25 mouse cellular contexts compared by ENCODE assay signal in the genomic region with DNA sequence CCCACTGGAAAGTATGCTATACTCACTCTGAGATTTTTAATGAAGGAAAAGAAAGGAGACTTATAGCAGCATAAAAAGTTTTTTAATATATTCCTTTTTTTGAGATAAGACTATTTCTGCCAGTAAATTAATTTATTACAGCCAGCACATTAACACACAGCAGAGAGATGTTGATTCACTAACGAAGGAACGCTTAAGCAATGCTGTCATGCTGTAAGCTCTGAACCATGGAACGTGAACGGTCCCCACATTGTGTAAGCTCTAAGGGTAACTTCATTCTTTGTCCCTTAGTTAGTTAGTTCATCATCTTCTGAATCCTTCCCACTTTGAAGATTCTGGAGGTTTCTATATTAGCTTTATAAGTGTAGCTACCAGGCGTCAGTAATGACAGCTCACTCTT.
DNase-seq lines count a peak whose midpoint lies in the region; ATAC-seq and TF ChIP-seq lines count a peak whose summit lies in the region.
"Had no signal": no experiment of that assay in that cellular context is flagged by ENCODE, and none has a peak within 500 bp of the region (broad histone marks: within the 10 kb centered on the region; RNA-seq: fewer than 3 reads in every experiment).

No protein-coding gene starts in this region.

- H3K4me3 ChIP-seq in forebrain, postnatal 0 days (ENCODE audit: low read depth, low read length) = no peak overlapping the region
- no peak overlapping the region for H3K4me3 ChIP-seq in forebrain, embryonic 12.5 days (replicated peaks)
- H3K4me3 ChIP-seq in hindbrain, postnatal 0 days (ENCODE audit: low read length) = no peak overlapping the region
- H3K4me3 ChIP-seq in hindbrain, embryonic 12.5 days = no peak overlapping the region
- H3K4me3 ChIP-seq in midbrain, embryonic 16.5 days (ENCODE audit: low read depth, low read length) = no peak overlapping the region
- H3K4me3 ChIP-seq in midbrain, embryonic 13.5 days (replicated peaks) = no peak overlapping the region
- H3K4me3 ChIP-seq: embryonic facial prominence, embryonic 10.5 days; embryonic facial prominence, embryonic 13.5 days; erythroblast, embryonic 14.5 days; heart, embryonic 12.5 days; heart, embryonic 15.5 days; hindbrain, embryonic 10.5 days; intestine, embryonic 15.5 days had no signal

- H3K4me1 ChIP-seq in forebrain, postnatal 0 days (ENCODE audit: insufficient read depth) = no peaks in the 10 kb centered on the region
- peaks cover 12% of the 10 kb centered on the region for H3K4me1 ChIP-seq in forebrain, embryonic 12.5 days
- H3K4me1 ChIP-seq in hindbrain, postnatal 0 days (ENCODE audit: insufficient read depth, low read length) = no peaks in the 10 kb centered on the region
- 0 out of 2 replicates have a peak, but pooled peaks cover 11% of the 10 kb centered on the region for H3K4me1 ChIP-seq in hindbrain, embryonic 12.5 days
- peaks cover 8% of the 10 kb centered on the region; the same call in 1 of the 2 replicates for H3K4me1 ChIP-seq in midbrain, embryonic 16.5 days (ENCODE audit: control insufficient read depth, insufficient read depth, low read length)
- H3K4me1 ChIP-seq in midbrain, embryonic 13.5 days (replicated peaks) = peaks cover 18% of the 10 kb centered on the region
- H3K4me1 ChIP-seq: embryonic facial prominence, embryonic 10.5 days; embryonic facial prominence, embryonic 13.5 days; heart, embryonic 12.5 days; heart, embryonic 15.5 days; intestine, embryonic 15.5 days had no signal

- peak; percentile 45; the same call in 1 of the 2 replicates for ATAC-seq in forebrain, postnatal 0 days
- no peak for ATAC-seq in forebrain, embryonic 12.5 days (ENCODE audit: low FRiP score)
- ATAC-seq in hindbrain, postnatal 0 days = no peak
- ATAC-seq in hindbrain, embryonic 12.5 days (ENCODE audit: low FRiP score) = no peak
- 0 out of 2 replicates have a peak, but pooled peaks have one; percentile 19 for ATAC-seq in midbrain, embryonic 16.5 days
- ATAC-seq in midbrain, embryonic 13.5 days = no peak
- ATAC-seq: CD4-positive, CD25-positive, alpha-beta regulatory T cell, adult 4 months; intestine, embryonic 15.5 days had no signal

- no peak overlapping the region for H3K9ac ChIP-seq in forebrain, postnatal 0 days
- no peak overlapping the region for H3K9ac ChIP-seq in forebrain, embryonic 12.5 days
- H3K9ac ChIP-seq in hindbrain, postnatal 0 days (replicated peaks; ENCODE audit: low read length) = no peak overlapping the region
- H3K9ac ChIP-seq in hindbrain, embryonic 12.5 days = no peak overlapping the region
- no peak overlapping the region for H3K9ac ChIP-seq in midbrain, embryonic 16.5 days (ENCODE audit: low read depth, low read length)
- H3K9ac ChIP-seq in midbrain, embryonic 13.5 days (replicated peaks) = no peak overlapping the region
- H3K9ac ChIP-seq: embryonic facial prominence, embryonic 13.5 days; heart, embryonic 12.5 days; heart, embryonic 15.5 days; intestine, embryonic 15.5 days had no signal

- H3K27me3 ChIP-seq in forebrain, postnatal 0 days (ENCODE audit: insufficient read depth, low read length) = no peaks in the 10 kb centered on the region
- no peaks in the 10 kb centered on the region for H3K27me3 ChIP-seq in forebrain, embryonic 12.5 days
- no peaks in the 10 kb centered on the region for H3K27me3 ChIP-seq in hindbrain, postnatal 0 days (ENCODE audit: insufficient read depth, low read length)
- H3K27me3 ChIP-seq in hindbrain, embryonic 12.5 days = no peaks in the 10 kb centered on the region
- H3K27me3 ChIP-seq in midbrain, embryonic 16.5 days (ENCODE audit: control insufficient read depth, insufficient read depth, low read depth, low read length) = no peaks in the 10 kb centered on the region
- no peaks in the 10 kb centered on the region for H3K27me3 ChIP-seq in midbrain, embryonic 13.5 days
- H3K27me3 ChIP-seq: embryonic facial prominence, embryonic 13.5 days; heart, embryonic 12.5 days; heart, embryonic 15.5 days; intestine, embryonic 15.5 days had no signal

- H3K36me3 ChIP-seq in forebrain, postnatal 0 days (ENCODE audit: insufficient read depth) = no peaks in the 10 kb centered on the region
- no peaks in the 10 kb centered on the region for H3K36me3 ChIP-seq in forebrain, embryonic 12.5 days (replicated peaks)
- H3K36me3 ChIP-seq in hindbrain, postnatal 0 days (ENCODE audit: insufficient read depth, low read length) = no peaks in the 10 kb centered on the region
- no peaks in the 10 kb centered on the region for H3K36me3 ChIP-seq in hindbrain, embryonic 12.5 days
- no peaks in the 10 kb centered on the region for H3K36me3 ChIP-seq in midbrain, embryonic 16.5 days (ENCODE audit: control insufficient read depth, insufficient read depth, low read length)
- no peaks in the 10 kb centered on the region for H3K36me3 ChIP-seq in midbrain, embryonic 13.5 days
- H3K36me3 ChIP-seq: embryonic facial prominence, embryonic 10.5 days; embryonic facial prominence, embryonic 13.5 days; heart, embryonic 12.5 days; heart, embryonic 15.5 days; hindbrain, embryonic 10.5 days; intestine, embryonic 15.5 days had no signal

- no peak overlapping the region for H3K4me2 ChIP-seq in forebrain, postnatal 0 days (ENCODE audit: low read depth)
- no peak overlapping the region for H3K4me2 ChIP-seq in forebrain, embryonic 12.5 days
- 0 out of 2 replicates have a peak overlapping the region, but pooled peaks have one; percentile 44 for H3K4me2 ChIP-seq in hindbrain, postnatal 0 days (ENCODE audit: low read depth, low read length)
- H3K4me2 ChIP-seq in hindbrain, embryonic 12.5 days (replicated peaks) = no peak overlapping the region
- H3K4me2 ChIP-seq in midbrain, embryonic 16.5 days (ENCODE audit: low read length) = no peak overlapping the region; the same call in 1 of the 2 replicates
- H3K4me2 ChIP-seq in midbrain, embryonic 13.5 days (replicated peaks) = no peak overlapping the region
- H3K4me2 ChIP-seq: embryonic facial prominence, embryonic 13.5 days; heart, embryonic 12.5 days; heart, embryonic 15.5 days; intestine, embryonic 15.5 days had no signal

- 31% methylated on average over 5 of the region's 5 CpGs for WGBS in forebrain, postnatal 0 days
- WGBS in forebrain, embryonic 12.5 days = 28% methylated on average over 5 of the region's 5 CpGs
- WGBS in hindbrain, postnatal 0 days = 52% methylated on average over 5 of the region's 5 CpGs
- 69% methylated on average over 5 of the region's 5 CpGs for WGBS in hindbrain, embryonic 12.5 days
- 47% methylated on average over 5 of the region's 5 CpGs for WGBS in midbrain, embryonic 16.5 days
- 52% methylated on average over 5 of the region's 5 CpGs for WGBS in midbrain, embryonic 13.5 days

- H3K27ac ChIP-seq in forebrain, postnatal 0 days (ENCODE audit: low read depth, low read length) = no peak overlapping the region
- H3K27ac ChIP-seq in forebrain, embryonic 12.5 days = no peak overlapping the region
- H3K27ac ChIP-seq in hindbrain, postnatal 0 days = no peak overlapping the region
- H3K27ac ChIP-seq in hindbrain, embryonic 12.5 days = no peak overlapping the region
- H3K27ac ChIP-seq in midbrain, embryonic 16.5 days (ENCODE audit: low read length) = no peak overlapping the region
- no peak overlapping the region for H3K27ac ChIP-seq in midbrain, embryonic 13.5 days
- H3K27ac ChIP-seq: embryonic facial prominence, embryonic 10.5 days; embryonic facial prominence, embryonic 13.5 days; heart, embryonic 15.5 days; intestine, embryonic 15.5 days had no signal

- no peak for DNase-seq in forebrain, postnatal 0 days
- no peak for DNase-seq in hindbrain, postnatal 0 days (ENCODE audit: low spot score)
- DNase-seq in brain, embryonic 14.5 days (ENCODE audit: low read depth) = peak; percentile 17
- DNase-seq in right cerebral cortex, postnatal 4 days = no peak
- DNase-seq: adrenal gland, adult 2 months; adrenal gland, postnatal 14 days; cerebellum, adult 11-12 months; cerebellum, adult 8-10 months; cerebellum, postnatal 36 days; gastrocnemius, postnatal 25 days; heart, adult 18-20 months; heart, postnatal 10 days; heart, postnatal 36 days had no signal

- no peak for TF ChIP-seq POLR2A in brain, embryonic 14.5 days (IDR thresholded peaks at IDR 0.05; ENCODE audit: borderline replicate concordance, extremely low read depth, insufficient read depth, insufficient read length, poor library complexity, severe bottlenecking)

- TF ChIP-seq CTCF in forebrain, postnatal 0 days (IDR thresholded peaks at IDR 0.05; ENCODE audit: low read depth) = no peak
- no peak for TF ChIP-seq CTCF in hindbrain, postnatal 0 days (IDR thresholded peaks at IDR 0.05; ENCODE audit: low read depth)
- no peak for TF ChIP-seq CTCF in brain, embryonic 14.5 days (IDR thresholded peaks at IDR 0.05; ENCODE audit: borderline replicate concordance, extremely low read depth, insufficient read depth, insufficient read length)

- no peaks in the 10 kb centered on the region for H3K9me3 ChIP-seq in forebrain, postnatal 0 days (ENCODE audit: low read length)
- H3K9me3 ChIP-seq in forebrain, embryonic 12.5 days = no peaks in the 10 kb centered on the region
- no peaks in the 10 kb centered on the region for H3K9me3 ChIP-seq in hindbrain, postnatal 0 days (ENCODE audit: low read length)
- H3K9me3 ChIP-seq in hindbrain, embryonic 12.5 days (replicated peaks) = no peaks in the 10 kb centered on the region
- H3K9me3 ChIP-seq in midbrain, embryonic 16.5 days (replicated peaks; ENCODE audit: control insufficient read depth, low read length, poor library complexity, severe bottlenecking) = no peaks in the 10 kb centered on the region
- no peaks in the 10 kb centered on the region for H3K9me3 ChIP-seq in midbrain, embryonic 13.5 days
- H3K9me3 ChIP-seq: embryonic facial prominence, embryonic 10.5 days; embryonic facial prominence, embryonic 13.5 days; heart, embryonic 12.5 days; heart, embryonic 15.5 days; hindbrain, embryonic 10.5 days; intestine, embryonic 15.5 days had no signal

Comparison
In these comparisons a context has a peak if more than half of its experiments do, and no peak if none do; other contexts are left out.
1. ATAC-seq: peak in forebrain, postnatal 0 days (single experiment) and midbrain, embryonic 16.5 days (single experiment); none in forebrain, embryonic 12.5 days (single experiment), hindbrain, postnatal 0 days (single experiment), hindbrain, embryonic 12.5 days (single experiment) and midbrain, embryonic 13.5 days (single experiment).